ENCODE assay signal across 22 mouse cellular contexts in the genomic region with DNA sequence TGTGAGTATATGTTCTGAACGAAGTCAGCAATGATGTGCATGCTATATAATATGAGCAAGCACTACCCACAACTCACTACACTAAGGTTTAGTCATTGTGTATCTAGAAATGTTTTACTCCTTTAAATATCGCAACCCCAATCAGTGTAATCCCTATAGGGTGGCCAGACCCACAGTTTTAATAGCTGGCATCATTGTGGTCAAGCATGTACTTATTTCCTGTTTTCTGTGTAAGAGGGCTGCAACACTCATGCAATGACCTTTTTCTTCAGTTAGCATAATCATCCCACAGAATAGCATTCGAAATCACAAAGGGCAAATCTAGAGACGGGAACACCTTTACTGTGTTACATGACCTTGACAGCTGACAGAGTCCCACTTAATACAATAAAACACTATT.
"Had no signal": no experiment of that assay in that cellular context is flagged by ENCODE, and none has a peak within 500 bp of the region (broad histone marks: within the 10 kb centered on the region; RNA-seq: fewer than 3 reads in every experiment).

No protein-coding gene starts in this region.

- H3K4me1 ChIP-seq: liver, embryonic 13.5 days; liver, embryonic 15.5 days; midbrain, embryonic 12.5 days; neural tube, embryonic 13.5 days; neural tube, embryonic 15.5 days; stomach, embryonic 15.5 days had no signal

- H3K4me3 ChIP-seq: liver, embryonic 13.5 days; liver, embryonic 15.5 days; megakaryocyte, embryonic 14.5 days; midbrain, embryonic 12.5 days; myocyte; neural tube, embryonic 13.5 days; neural tube, embryonic 15.5 days; stomach, embryonic 15.5 days had no signal

- DNase-seq: liver, embryonic 13.5 days; lung, adult 18-20 months; lung, embryonic 14.5 days; lung, postnatal 10 days; midbrain, embryonic 14.5 days; retina, postnatal 1 day; right cerebral cortex, adult 18-20 months; right cerebral cortex, postnatal 25 days; right cerebral cortex, postnatal 4 days; thymus, adult 2 months; thymus, postnatal 25 days; thymus, postnatal 4 days had no signal

- H3K27ac ChIP-seq: liver, embryonic 13.5 days; liver, embryonic 15.5 days; macrophage; midbrain, embryonic 12.5 days; neural tube, embryonic 13.5 days; neural tube, embryonic 15.5 days; stomach, embryonic 15.5 days; stomach, postnatal 0 days had no signal

- H3K36me3 ChIP-seq: liver, embryonic 13.5 days; liver, embryonic 15.5 days; midbrain, embryonic 12.5 days; neural tube, embryonic 13.5 days; neural tube, embryonic 15.5 days; stomach, embryonic 15.5 days had no signal

- ATAC-seq: midbrain, embryonic 16.5 days had no signal

- H3K4me2 ChIP-seq: liver, embryonic 13.5 days; liver, embryonic 15.5 days; lung, embryonic 14.5 days; midbrain, embryonic 12.5 days; neural tube, embryonic 13.5 days; neural tube, embryonic 15.5 days; stomach, embryonic 15.5 days had no signal

- H3K9ac ChIP-seq: liver, embryonic 13.5 days; liver, embryonic 15.5 days; lung, embryonic 14.5 days; midbrain, embryonic 12.5 days; neural tube, embryonic 13.5 days; neural tube, embryonic 15.5 days; stomach, embryonic 15.5 days had no signal

- H3K27me3 ChIP-seq: liver, embryonic 13.5 days; liver, embryonic 15.5 days; midbrain, embryonic 12.5 days; neural tube, embryonic 15.5 days; stomach, embryonic 15.5 days had no signal

- H3K9me3 ChIP-seq: liver, embryonic 13.5 days; liver, embryonic 15.5 days; megakaryocyte, embryonic 14.5 days; midbrain, embryonic 12.5 days; neural tube, embryonic 13.5 days; neural tube, embryonic 15.5 days; stomach, embryonic 15.5 days had no signal
